Mouse (Mus musculus) megakaryocyte progenitor cell, adult 5-6 weeks (primary cell): Measurements from ENCODE around the gene Atg7. TPM values are rescaled to one million over a fixed set of nuclear protein-coding genes. Genes with fewer than 3 reads are reported as not detected.
A peak's percentile ranks its signal among the peaks of the same experiment; 100 is the strongest.
"Not testable (repeated sequence)": the region's sequence is repeated elsewhere in the genome, so short reads cannot be mapped to it uniquely, and the experiment has no call there.

ENCODE experiments used
- ATAC-seq: replicated peaks from 2 replicates; pipeline ENCODE4 v1.8.0; 2016; ENCODE audit warnings: mild to moderate bottlenecking, moderate TSS enrichment, inconsistent platforms; ENCODE audit not compliant: poor library complexity
- total RNA-seq, 2 experiments: library from RNA; stranded (forward) in 1 of 2; stranded (reverse) in 1 of 2; fragments of 157-497, 149-512 nt in 1 of 2; fragments of 200-1000 nt in 1 of 2; gene quantifications; 2 replicates each; pipeline versions ENCODE4 v1.2.3 to v1.2.4; 2015 to 2017

The Atg7 gene
- total RNA-seq, 2 experiments from 2014 or later: 17.5 to 18.1 TPM

GRCm38 (mm10) chr6:114875018-114875558, 232.2 kb downstream of the Atg7 start:
- ATAC-seq: peak; percentile 77

DNA sequence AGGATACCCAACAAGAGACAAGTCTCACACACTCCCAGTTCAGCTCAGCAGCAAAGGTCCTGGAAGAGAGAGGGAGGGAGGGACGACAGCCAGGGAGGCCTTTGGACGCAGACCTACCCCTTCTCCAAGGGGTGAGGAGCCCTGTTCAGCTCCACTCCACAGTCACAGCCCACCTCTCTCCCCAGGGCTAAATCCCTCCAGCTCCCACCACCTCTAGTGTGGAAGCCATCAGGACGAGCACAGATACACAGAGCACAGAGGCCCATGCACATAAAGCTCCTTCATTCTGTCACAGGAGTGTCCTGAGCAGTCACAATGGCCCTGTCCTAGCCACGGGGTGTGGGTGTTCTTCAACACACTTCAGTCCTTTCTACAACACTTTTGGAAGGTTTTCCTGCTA, 233.1 kb downstream of the Atg7 start:
- ATAC-seq: no peak

DNA sequence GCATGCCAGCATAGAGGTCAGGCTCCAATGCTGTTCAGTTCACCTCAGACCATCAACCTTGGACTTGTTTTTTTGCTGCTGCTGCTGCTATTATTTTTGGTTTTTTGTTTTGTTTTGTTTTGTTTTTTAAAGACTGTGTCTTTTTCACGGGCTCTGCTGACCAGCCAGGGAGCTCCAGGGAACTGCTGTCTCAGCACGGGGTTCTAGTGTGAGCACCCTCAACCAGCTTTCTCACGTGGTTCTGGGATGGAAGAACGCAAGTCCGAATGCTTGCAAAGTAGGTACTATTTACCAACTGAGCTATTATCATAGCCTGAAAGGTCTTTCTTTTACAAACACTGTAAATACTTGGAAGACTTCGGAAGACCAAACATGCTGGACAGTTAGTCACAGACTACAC, 233.6 kb downstream of the Atg7 start:
- ATAC-seq: no peak

GRCm38 (mm10) chr6:114878841-114879520, 236.1 kb downstream of the Atg7 start:
- ATAC-seq: no peak

DNA sequence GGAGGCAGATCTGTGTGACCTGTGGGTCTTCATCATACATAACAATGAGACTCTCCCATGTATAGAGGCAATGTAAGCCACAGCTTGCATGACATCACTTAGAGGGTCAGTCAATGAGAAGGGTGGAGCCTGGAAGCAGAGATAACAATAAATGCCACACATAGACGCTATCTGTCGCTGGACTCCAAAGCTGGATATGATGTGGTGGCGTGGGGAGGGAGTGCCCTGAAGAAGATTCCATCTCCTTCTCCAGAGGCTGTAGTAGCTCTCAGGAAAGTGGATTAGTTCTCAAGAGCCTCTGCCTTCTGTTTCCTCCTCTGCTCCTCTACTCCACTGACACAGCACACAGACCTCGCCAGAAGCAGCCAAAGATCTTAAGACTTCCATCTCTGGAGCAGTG, 237.9 kb downstream of the Atg7 start:
- no peak for ATAC-seq

DNA sequence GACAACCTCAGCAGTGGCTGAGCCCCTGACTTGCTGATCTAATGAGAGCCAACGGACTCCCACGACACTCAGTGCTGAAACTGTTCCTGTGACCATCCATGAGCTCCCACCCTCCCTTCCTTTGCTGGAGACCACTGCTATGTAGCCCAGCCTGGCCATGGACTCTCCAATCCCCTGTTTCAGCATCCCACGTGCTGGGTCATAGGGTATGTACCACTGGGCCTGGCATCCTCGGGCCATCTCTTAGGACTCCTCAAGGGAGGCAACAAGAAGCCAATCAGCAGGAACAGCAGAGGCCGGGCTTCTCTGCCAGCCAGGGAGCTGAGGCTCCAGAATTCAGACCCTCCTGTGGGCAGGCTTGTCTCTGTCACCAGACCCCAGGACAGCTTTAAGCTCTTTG, 239.3 kb downstream of the Atg7 start:
- ATAC-seq: no peak

DNA sequence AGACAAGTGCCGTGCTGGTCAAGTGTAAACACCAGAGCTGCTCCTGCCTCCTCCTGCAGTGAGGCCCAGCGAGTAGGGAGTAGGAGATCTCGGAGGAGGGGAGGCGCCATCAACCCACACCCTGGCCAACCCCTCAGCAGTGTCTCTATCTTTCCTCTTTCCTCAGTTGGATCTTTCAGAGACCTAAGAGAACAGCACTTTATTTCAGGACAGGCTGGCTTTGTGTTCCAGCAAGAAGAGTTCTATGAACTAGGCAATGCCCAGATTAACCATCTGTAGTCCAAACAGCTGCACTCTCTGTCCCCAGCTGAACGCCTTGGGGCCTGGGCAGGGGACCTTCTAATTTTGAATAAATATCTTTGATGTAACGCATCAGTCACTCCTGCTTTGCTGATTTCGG, 239.8 kb downstream of the Atg7 start:
- ATAC-seq: no peak

GRCm38 (mm10) chr6:114883261-114883740, 240.4 kb downstream of the Atg7 start:
- peak; percentile 30 for ATAC-seq

DNA sequence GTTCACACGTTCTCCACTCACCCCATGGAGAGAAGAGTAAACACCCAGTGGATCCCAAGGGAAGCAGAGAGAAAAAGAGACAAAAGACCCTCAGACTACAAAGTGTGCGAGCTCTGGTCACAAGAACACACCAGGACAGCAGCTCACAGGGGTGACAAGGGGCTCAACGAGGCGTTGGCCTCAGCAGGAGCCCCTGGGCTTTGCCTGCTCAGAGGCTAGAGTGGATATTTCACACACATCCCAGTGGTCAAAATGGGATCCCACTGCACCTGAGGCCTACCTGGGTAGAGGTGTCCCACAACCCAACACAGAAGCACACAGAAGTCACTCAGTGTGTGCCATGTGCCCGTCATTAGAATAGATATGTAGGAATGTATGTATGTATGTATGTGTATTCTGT, 242.2 kb downstream of the Atg7 start:
- no peak for ATAC-seq

GRCm38 (mm10) chr6:114886012-114886411, 243.1 kb downstream of the Atg7 start:
- peak; percentile 38 for ATAC-seq

GRCm38 (mm10) chr6:114886504-114887361, 243.8 kb downstream of the Atg7 start:
- no peak for ATAC-seq

- no peak for ATAC-seq
Observed at GRCm38 (mm10) chr6:114888922-114889321, 246.0 kb downstream of the Atg7 start.

DNA sequence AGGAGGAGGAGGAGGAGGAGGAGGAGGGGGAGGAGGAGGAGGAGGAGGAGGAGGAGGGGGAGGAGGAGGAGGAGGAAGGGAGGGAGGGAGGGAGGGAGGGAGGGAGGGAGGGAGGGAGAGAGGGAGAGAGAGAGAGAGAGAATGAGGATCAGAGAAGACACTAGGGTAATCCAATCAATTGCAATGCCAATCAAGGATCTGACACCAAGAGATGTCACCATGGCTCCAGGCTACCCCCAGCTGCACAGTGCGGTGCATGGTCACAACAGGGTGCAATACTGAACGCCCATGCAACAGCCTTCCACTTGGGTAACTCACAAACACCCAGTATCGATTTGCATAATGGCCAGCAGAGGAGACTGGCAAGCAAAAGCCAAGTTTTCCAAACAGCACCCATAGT, 247.1 kb downstream of the Atg7 start:
- ATAC-seq: not testable (repeated sequence)

- ATAC-seq: peak; percentile 27
Observed at GRCm38 (mm10) chr6:114890411-114891115, 247.7 kb downstream of the Atg7 start.

- ATAC-seq: no peak
Observed at GRCm38 (mm10) chr6:114891272-114891671, 248.4 kb downstream of the Atg7 start.

GRCm38 (mm10) chr6:114891771-114892170, 248.9 kb downstream of the Atg7 start:
- ATAC-seq: no peak

GRCm38 (mm10) chr6:114892363-114892762, 249.5 kb downstream of the Atg7 start:
- ATAC-seq: peak; percentile 24

GRCm38 (mm10) chr6:114893427-114894209, 250.7 kb downstream of the Atg7 start:
- peak; percentile 78 for ATAC-seq

- ATAC-seq: peak; percentile 9; the same call in 1 of the 2 replicates
Observed at GRCm38 (mm10) chr6:114894548-114895106, 251.7 kb downstream of the Atg7 start.

- ATAC-seq: no peak
Observed at GRCm38 (mm10) chr6:114895191-114895590, 252.3 kb downstream of the Atg7 start.
